Mouse (Mus musculus) embryo, embryonic 11.5 days (tissue): ENCODE measurements around the gene Olfr796.

Experiments used
- DNase-seq: peaks from one replicate; pipeline ENCODE4 v3.0.0-alpha.2; 2012; ENCODE audit warnings: low read depth, low spot score

The Olfr796 gene

GRCm38 (mm10) chr10:129612470-129612869 lies at the start of gene Olfr796:
Gene Olfr796 (minus strand): TSS chr10:129612570.
- no peak for DNase-seq

- no peak for DNase-seq
These were observed 45.0 kb upstream of the Olfr796 start, which contains the start of gene Olfr800 for GRCm38 (mm10) chr10:129657394-129657793. Gene Olfr800 (plus strand): TSS chr10:129657694.

GRCm38 (mm10) chr10:129651763-129652162 lies 39.4 kb upstream of the Olfr796 start:
- no peak for DNase-seq

- DNase-seq = no peak
These were observed 24.8 kb upstream of the Olfr796 start, which contains the start of gene Olfr799 for GRCm38 (mm10) chr10:129637184-129637583. Gene Olfr799 (plus strand): TSS chr10:129637484.

GRCm38 (mm10) chr10:129627834-129628233 lies 15.5 kb upstream of the Olfr796 start, which contains the start of gene Olfr798:
Gene Olfr798 (minus strand): TSS chr10:129627934.
- no peak for DNase-seq

- DNase-seq = no peak
These were observed 10.9 kb upstream of the Olfr796 start for GRCm38 (mm10) chr10:129623251-129623650.

- DNase-seq = no peak
These were observed 9.4 kb upstream of the Olfr796 start for GRCm38 (mm10) chr10:129621724-129622123.

GRCm38 (mm10) chr10:129577066-129577465 lies 35.3 kb downstream of the Olfr796 start:
- no peak for DNase-seq

- DNase-seq = no peak
These were observed 45.0 kb downstream of the Olfr796 start, which contains the start of gene Olfr794 for GRCm38 (mm10) chr10:129567355-129567754. Gene Olfr794 (plus strand): TSS chr10:129567655.
